Mouse (Mus musculus): ENCODE data around the gene Npc1l1.

Npc1l1 gene

DNA sequence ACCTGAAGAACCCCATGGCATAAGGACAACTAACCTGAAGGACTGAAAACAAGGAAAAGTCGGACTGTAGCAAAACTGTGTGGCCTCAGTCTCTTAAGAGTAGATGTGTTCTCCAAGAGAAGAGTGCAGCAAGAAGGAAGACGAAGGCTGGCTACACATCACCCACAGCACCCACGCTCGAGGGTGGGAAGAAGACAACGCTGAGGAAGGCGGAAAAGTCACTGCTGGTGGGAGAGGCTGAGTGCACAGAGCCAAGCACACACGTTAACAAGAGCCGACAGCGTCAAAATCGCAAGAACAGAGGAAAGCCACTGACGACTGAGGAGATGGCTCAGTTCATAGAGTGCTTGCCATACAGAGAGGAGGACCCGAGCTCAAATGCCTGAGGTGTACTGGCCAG is 66.2 kb downstream of the Npc1l1 start:
- no peak for DNase-seq (ENCODE audit: low spot score in 2 of 2)

DNA sequence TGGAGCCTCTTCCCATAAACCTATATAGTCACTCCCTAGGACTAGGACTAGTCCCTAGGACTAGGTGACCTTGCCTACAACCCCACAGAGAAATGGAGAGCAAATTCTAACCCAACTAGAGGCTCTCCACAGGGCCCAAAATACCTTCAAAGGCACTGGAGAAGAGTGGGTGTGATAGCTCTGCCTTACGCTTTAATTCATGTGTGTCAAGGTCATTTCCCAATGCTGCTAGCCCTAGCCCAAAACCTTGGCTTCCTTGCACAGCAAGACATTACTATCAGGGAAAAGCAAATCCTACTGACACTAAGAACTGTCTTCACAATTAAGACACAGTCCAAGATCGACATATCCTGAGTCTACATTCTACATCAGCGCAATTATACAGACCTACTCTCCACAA is 66.9 kb downstream of the Npc1l1 start:
- DNase-seq (ENCODE audit: low spot score in 2 of 2), result no peak

DNA sequence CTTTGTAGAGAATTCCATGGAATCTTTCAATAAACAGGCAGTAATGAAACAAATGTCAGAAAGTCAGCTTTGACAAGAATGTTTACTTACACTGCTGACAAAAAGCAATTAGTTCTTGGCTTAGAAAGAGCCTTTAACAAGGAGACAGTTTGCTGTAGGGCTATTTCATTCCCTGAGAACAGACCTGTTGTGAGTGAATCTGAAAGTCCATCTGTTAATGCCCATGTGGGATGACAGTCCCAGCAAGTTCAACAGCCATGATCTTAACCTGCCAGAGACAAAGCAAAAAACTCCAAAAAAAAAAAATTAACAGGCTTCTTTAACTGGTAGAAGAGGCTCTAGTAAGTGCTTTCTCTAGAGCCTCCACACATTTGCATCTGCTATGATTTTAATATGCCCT is 68.4 kb downstream of the Npc1l1 start:
- DNase-seq (ENCODE audit: low spot score in 2 of 2), result no peak

All from frontal cortex, postnatal 14 days (tissue).